Mouse (Mus musculus): Measurements from ENCODE around the gene Fkbpl. TPM values are rescaled to one million over a fixed set of nuclear protein-coding genes. Genes with fewer than 3 reads are reported as not detected.
A peak's percentile ranks its signal among the peaks of the same experiment; 100 is the strongest.

The Fkbpl gene
- polyA plus RNA-seq, 1 experiment from 2014 or later = 8.8 TPM

- Histone ChIP-seq H3K9ac (ENCODE audit: low read depth, low read length) (no peak overlapping the region), H3K4me3 (ENCODE audit: low read depth, low read length) (no peak overlapping the region), H3K9me3 (ENCODE audit: control insufficient read depth) (no peaks in the 10 kb centered on the region), H3K27ac (ENCODE audit: low read depth, low read length) (no peak overlapping the region), H3K4me1 (replicated peaks; ENCODE audit: control insufficient read depth, insufficient read depth, low read length) (no peaks in the 10 kb centered on the region; the same call in 1 of the 2 replicates), H3K4me2 (replicated peaks; ENCODE audit: low read depth) (no peak overlapping the region), H3K36me3 (ENCODE audit: control insufficient read depth, insufficient read depth) (peaks cover 32% of the 10 kb centered on the region), H3K27me3 (replicated peaks; ENCODE audit: control insufficient read depth, insufficient read depth, low read length) (no peaks in the 10 kb centered on the region)
- no peak for ATAC-seq
- peak; percentile 49 for TF ChIP-seq CTCF (IDR thresholded peaks at IDR 0.05; ENCODE audit: low read depth)
- 84% methylated on average over 9 of the region's 9 CpGs for WGBS
These were observed 21.4 kb upstream of the Fkbpl start for GRCm38 (mm10) chr17:34623161-34623560.

- Histone ChIP-seq H3K27ac (ENCODE audit: low read depth, low read length) (no peak overlapping the region), H3K4me3 (ENCODE audit: low read depth, low read length) (no peak overlapping the region), H3K4me2 (replicated peaks; ENCODE audit: low read depth) (no peak overlapping the region), H3K4me1 (replicated peaks; ENCODE audit: control insufficient read depth, insufficient read depth, low read length) (peaks cover 2% of the 10 kb centered on the region; the same call in 1 of the 2 replicates), H3K9ac (ENCODE audit: low read depth, low read length) (no peak overlapping the region), H3K9me3 (ENCODE audit: control insufficient read depth) (no peaks in the 10 kb centered on the region), H3K27me3 (replicated peaks; ENCODE audit: control insufficient read depth, insufficient read depth, low read length) (peaks cover 3% of the 10 kb centered on the region; the same call in 1 of the 2 replicates), H3K36me3 (ENCODE audit: control insufficient read depth, insufficient read depth) (peaks cover 31% of the 10 kb centered on the region)
- no peak for ATAC-seq
- TF ChIP-seq CTCF (IDR thresholded peaks at IDR 0.05; ENCODE audit: low read depth) = no peak
- WGBS = 96% methylated on average over 3 of the region's 3 CpGs
These were observed 19.6 kb upstream of the Fkbpl start for GRCm38 (mm10) chr17:34624981-34625380.

- ATAC-seq = no peak
- Histone ChIP-seq H3K4me3 (ENCODE audit: low read depth, low read length) (peak overlapping the region; percentile 66), H3K27ac (ENCODE audit: low read depth, low read length) (peak overlapping the region; percentile 87)
These were observed 18.3 kb upstream of the Fkbpl start for GRCm38 (mm10) chr17:34626062-34626772.

GRCm38 (mm10) chr17:34626773-34627092 lies 17.8 kb upstream of the Fkbpl start:
- peaks cover 16% of the 10 kb centered on the region for H3K27me3 ChIP-seq (replicated peaks; ENCODE audit: control insufficient read depth, insufficient read depth, low read length)
- peak overlapping the region; percentile 87 for H3K27ac ChIP-seq (ENCODE audit: low read depth, low read length)
- H3K4me1 ChIP-seq (replicated peaks; ENCODE audit: control insufficient read depth, insufficient read depth, low read length) = peaks cover 9% of the 10 kb centered on the region
- 1% methylated on average over 15 of the region's 18 CpGs for WGBS
- peak; percentile 77 for TF ChIP-seq CTCF (IDR thresholded peaks at IDR 0.05; ENCODE audit: low read depth)
- ATAC-seq = no peak
- peak overlapping the region; percentile 95 for H3K4me2 ChIP-seq (replicated peaks; ENCODE audit: low read depth)
- H3K36me3 ChIP-seq (ENCODE audit: control insufficient read depth, insufficient read depth) = peaks cover 14% of the 10 kb centered on the region
- peak overlapping the region; percentile 65 for H3K9ac ChIP-seq (ENCODE audit: low read depth, low read length)
- H3K9me3 ChIP-seq (ENCODE audit: control insufficient read depth) = no peaks in the 10 kb centered on the region
- H3K4me3 ChIP-seq (ENCODE audit: low read depth, low read length) = peak overlapping the region; percentile 66

More at GRCm38 (mm10) chr17:34626062-34626772, 18.3 kb upstream of the Fkbpl start:
- Histone ChIP-seq H3K27me3 (replicated peaks; ENCODE audit: control insufficient read depth, insufficient read depth, low read length) (peaks cover 11% of the 10 kb centered on the region), H3K9ac (ENCODE audit: low read depth, low read length) (peak overlapping the region; percentile 65), H3K4me1 (replicated peaks; ENCODE audit: control insufficient read depth, insufficient read depth, low read length) (peaks cover 5% of the 10 kb centered on the region), H3K4me2 (replicated peaks; ENCODE audit: low read depth) (peak overlapping the region; percentile 95), H3K36me3 (ENCODE audit: control insufficient read depth, insufficient read depth) (peaks cover 18% of the 10 kb centered on the region), H3K9me3 (ENCODE audit: control insufficient read depth) (no peaks in the 10 kb centered on the region)
- TF ChIP-seq CTCF (IDR thresholded peaks at IDR 0.05; ENCODE audit: low read depth) = no peak
- 52% methylated on average over 16 of the region's 16 CpGs for WGBS

- Histone ChIP-seq H3K27ac (ENCODE audit: low read depth, low read length) (peak overlapping the region; percentile 87), H3K27me3 (replicated peaks; ENCODE audit: control insufficient read depth, insufficient read depth, low read length) (peaks cover 16% of the 10 kb centered on the region), H3K36me3 (ENCODE audit: control insufficient read depth, insufficient read depth) (peaks cover 8% of the 10 kb centered on the region; the same call in 1 of the 2 replicates), H3K4me3 (ENCODE audit: low read depth, low read length) (peak overlapping the region; percentile 66), H3K9me3 (ENCODE audit: control insufficient read depth) (no peaks in the 10 kb centered on the region), H3K4me1 (replicated peaks; ENCODE audit: control insufficient read depth, insufficient read depth, low read length) (peaks cover 9% of the 10 kb centered on the region), H3K4me2 (replicated peaks; ENCODE audit: low read depth) (peak overlapping the region; percentile 95), H3K9ac (ENCODE audit: low read depth, low read length) (peak overlapping the region; percentile 65)
- TF ChIP-seq CTCF (IDR thresholded peaks at IDR 0.05; ENCODE audit: low read depth) = no peak
- ATAC-seq = peak; percentile 66
- WGBS = 1% methylated on average over 40 of the region's 45 CpGs
These were observed 17.2 kb upstream of the Fkbpl start for GRCm38 (mm10) chr17:34627093-34627942.
